26 mouse cellular contexts compared by ENCODE assay signal in the genomic region with DNA sequence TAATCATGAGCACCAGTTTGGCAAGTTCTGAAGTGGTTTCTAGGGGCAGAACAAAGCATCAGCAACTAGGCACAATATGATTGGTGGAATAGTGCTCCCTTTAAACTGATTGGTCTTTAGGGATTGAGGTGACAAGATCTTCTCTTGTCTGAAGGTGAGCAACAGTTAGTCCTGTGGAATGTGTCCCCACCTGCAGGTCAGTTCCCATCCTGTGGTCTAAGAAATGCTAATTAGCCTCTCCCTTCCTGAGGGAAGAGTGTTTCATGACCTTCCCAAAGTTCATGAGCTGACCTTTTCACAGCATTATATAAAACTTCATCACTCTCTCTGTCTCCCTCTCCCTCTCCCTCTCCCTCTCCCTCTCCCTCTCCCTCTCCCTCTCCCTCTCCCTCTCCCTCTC.
DNase-seq lines count a peak whose midpoint lies in the region; ATAC-seq and TF ChIP-seq lines count a peak whose summit lies in the region.
"Had no signal": no experiment of that assay in that cellular context is flagged by ENCODE, and none has a peak within 500 bp of the region (broad histone marks: within the 10 kb centered on the region; RNA-seq: fewer than 3 reads in every experiment).

No protein-coding gene starts in this region.

- H3K36me3 ChIP-seq in ES-Bruce4 (ENCODE audit: control insufficient read depth, insufficient read depth, low read length, poor library complexity, severe bottlenecking) (no peaks in the 10 kb centered on the region), ES-E14 (ENCODE audit: control insufficient read depth, insufficient read depth, low read length, poor library complexity, severe bottlenecking) (no peaks in the 10 kb centered on the region)
- H3K36me3 ChIP-seq in midbrain, embryonic 14.5 days (ENCODE audit: control insufficient read depth, insufficient read depth, low read length): no peaks in the 10 kb centered on the region
- H3K36me3 ChIP-seq: embryonic facial prominence, embryonic 13.5 days; embryonic facial prominence, embryonic 15.5 days; forebrain, embryonic 10.5 days; forebrain, embryonic 12.5 days had no signal

- in situ Hi-C loops in ES-E14 (cut with MboI; ENCODE audit: low sequenced_read_pairs in 2 of 2, unreplicated experiment in 2 of 2): no loop called here

- no peak for TF ChIP-seq EP300 in ES-Bruce4 (IDR thresholded peaks at IDR 0.05; ENCODE audit: insufficient read depth, low read depth, low read length)

- H3K4me1 ChIP-seq in ES-Bruce4 (ENCODE audit: control insufficient read depth, insufficient read depth, low read length) (no peaks in the 10 kb centered on the region), ES-E14 (ENCODE audit: control insufficient read depth in 2 of 2, insufficient read depth in 2 of 2, low read length in 2 of 2, poor library complexity in 1 of 2) (no peaks in the 10 kb centered on the region)
- no peaks in the 10 kb centered on the region for H3K4me1 ChIP-seq in midbrain, embryonic 14.5 days (ENCODE audit: control insufficient read depth, insufficient read depth, low read length)
- H3K4me1 ChIP-seq: embryonic facial prominence, embryonic 13.5 days; embryonic facial prominence, embryonic 15.5 days; forebrain, embryonic 10.5 days; forebrain, embryonic 12.5 days had no signal

- H3K9me3 ChIP-seq in ES-Bruce4 (replicated peaks; ENCODE audit: control insufficient read depth, insufficient read depth, low read length, poor library complexity, severe bottlenecking): no peaks in the 10 kb centered on the region
- H3K9me3 ChIP-seq in ES-E14 (ENCODE audit: control insufficient read depth, insufficient read depth, low read depth, low read length): no peaks in the 10 kb centered on the region
- no peaks in the 10 kb centered on the region for H3K9me3 ChIP-seq in midbrain, embryonic 14.5 days (ENCODE audit: control insufficient read depth, low read length)
- H3K9me3 ChIP-seq: embryonic facial prominence, embryonic 13.5 days; embryonic facial prominence, embryonic 15.5 days; forebrain, embryonic 10.5 days; forebrain, embryonic 12.5 days had no signal

- H3K9ac ChIP-seq in ES-Bruce4 (ENCODE audit: low read depth, poor library complexity, severe bottlenecking) (no peak overlapping the region), ES-E14 (ENCODE audit: insufficient read depth, low read depth, low read length, poor library complexity, severe bottlenecking) (no peak overlapping the region)
- H3K9ac ChIP-seq in midbrain, embryonic 14.5 days (replicated peaks; ENCODE audit: low read length): no peak overlapping the region
- H3K9ac ChIP-seq: embryonic facial prominence, embryonic 13.5 days; embryonic facial prominence, embryonic 15.5 days; forebrain, embryonic 12.5 days had no signal

- no peak for TF ChIP-seq CTCF in ES-Bruce4 (IDR thresholded peaks at IDR 0.05; ENCODE audit: low read depth, low read length)

- H3K4me3 ChIP-seq in ES-Bruce4 (ENCODE audit: low read depth, low read length) (no peak overlapping the region), ES-E14 (ENCODE audit: insufficient read depth in 1 of 2, low read depth in 1 of 2, low read length in 2 of 2, poor library complexity in 1 of 2, severe bottlenecking in 1 of 2) (no peak overlapping the region)
- no peak overlapping the region for H3K4me3 ChIP-seq in midbrain, embryonic 14.5 days (replicated peaks; ENCODE audit: low read depth, low read length)
- H3K4me3 ChIP-seq: embryonic facial prominence, embryonic 13.5 days; embryonic facial prominence, embryonic 15.5 days; erythroblast, embryonic 14.5 days; forebrain, embryonic 10.5 days; forebrain, embryonic 12.5 days had no signal

- DNase-seq in ES-E14 (ENCODE audit: low read depth, low spot score) (no peak), WW6 (ENCODE audit: low read depth, low spot score) (peak; percentile 13)
- DNase-seq in right cerebral cortex, postnatal 25 days: no peak
- no peak for DNase-seq in midbrain, embryonic 14.5 days
- DNase-seq in cerebellum, postnatal 14 days: no peak
- DNase-seq: adrenal gland, adult 8-10 months; adrenal gland, postnatal 14 days; adrenal gland, postnatal 36 days; B cell, adult 2 months; cerebellum, adult 11-12 months; cerebellum, adult 2 months; cerebellum, adult 9-10 months; cerebellum, postnatal 10 days; cerebellum, postnatal 36 days; embryo, embryonic 11 days had no signal

- no peak overlapping the region for H3K4me2 ChIP-seq in midbrain, embryonic 14.5 days (ENCODE audit: low read length)
- H3K4me2 ChIP-seq: embryonic facial prominence, embryonic 13.5 days; embryonic facial prominence, embryonic 15.5 days; forebrain, embryonic 12.5 days had no signal

- 0 out of 2 replicates have a peak overlapping the region, but pooled peaks have one; percentile 16 for H3K27ac ChIP-seq in ES-Bruce4 (ENCODE audit: insufficient read depth, low read length)
- peak overlapping the region; percentile 31; the same call in 1 of the 2 replicates for H3K27ac ChIP-seq in ES-E14 (ENCODE audit: insufficient read depth, low read depth, low read length, poor library complexity, severe bottlenecking)
- H3K27ac ChIP-seq in midbrain, embryonic 14.5 days (replicated peaks; ENCODE audit: low read depth, low read length): no peak overlapping the region
- H3K27ac ChIP-seq: embryonic facial prominence, embryonic 13.5 days; embryonic facial prominence, embryonic 15.5 days; forebrain, embryonic 10.5 days; forebrain, embryonic 12.5 days had no signal

- TF ChIP-seq POLR2A in ES-Bruce4 (IDR thresholded peaks at IDR 0.05; ENCODE audit: insufficient read depth, low read length): no peak

- H3K27me3 ChIP-seq in ES-Bruce4 (ENCODE audit: control insufficient read depth, insufficient read depth, low read length, poor library complexity, severe bottlenecking): no peaks in the 10 kb centered on the region
- H3K27me3 ChIP-seq in midbrain, embryonic 14.5 days (ENCODE audit: control insufficient read depth, insufficient read depth, low read length): no peaks in the 10 kb centered on the region
- H3K27me3 ChIP-seq: CH12.LX; embryonic facial prominence, embryonic 13.5 days; embryonic facial prominence, embryonic 15.5 days; forebrain, embryonic 12.5 days had no signal

- no peak for ATAC-seq in midbrain, embryonic 14.5 days (ENCODE audit: low FRiP score, low TSS enrichment)
- ATAC-seq: activated CD4-positive, CD25-positive, alpha-beta regulatory T cell, adult 4 months; CD4-positive, CD25-positive, alpha-beta regulatory T cell, adult 4 months; forebrain, embryonic 14.5 days; forebrain, embryonic 16.5 days had no signal

TF ChIP-seq in ES-E14, 5 proteins besides CTCF, POLR2A, EP300 and RAD21:
- TF ChIP-seq MAFK (IDR thresholded peaks at IDR 0.05; ENCODE audit: insufficient read depth, low read depth, low read length) (no peak), CHD2 (IDR thresholded peaks at IDR 0.05; ENCODE audit: low read depth, low read length) (no peak), HCFC1 (IDR thresholded peaks at IDR 0.05; ENCODE audit: borderline replicate concordance, insufficient read depth, low read length) (no peak), ZC3H11A (IDR thresholded peaks at IDR 0.05; ENCODE audit: borderline replicate concordance, low read depth, low read length) (no peak), ZNF384 (IDR thresholded peaks at IDR 0.05; ENCODE audit: low read depth, low read length) (no peak)
